Mouse (Mus musculus) liver, adult 2 months (tissue): ENCODE data around the gene Vmp1. TPM values are rescaled to one million over a fixed set of nuclear protein-coding genes. Genes with fewer than 3 reads are reported as not detected.

Source experiments
- DNase-seq: peaks from one replicate; pipeline ENCODE4 v3.0.0-alpha.2; 2011; ENCODE audit warnings: low read depth, low spot score; ENCODE audit errors: extremely low read depth
- H3K27ac ChIP-seq: fragments of 200-500 bp; replicated peaks from 2 replicates; pipeline ENCODE4 v1.5.1; 2012; ENCODE audit warnings: low read depth, mild to moderate bottlenecking, control low read depth, inconsistent platforms, low read length; ENCODE audit not compliant: insufficient read depth
- H3K27me3 ChIP-seq: fragments of 200-500 bp; 2 replicates; pipeline ENCODE4 v1.6.1; 2012; ENCODE audit warnings: mild to moderate bottlenecking, moderate library complexity, low read length, inconsistent platforms; ENCODE audit not compliant: control insufficient read depth, insufficient read depth
- H3K36me3 ChIP-seq: fragments of 200-500 bp; 2 replicates; pipeline ENCODE4 v1.6.1; 2012; ENCODE audit warnings: low read length, inconsistent platforms; ENCODE audit not compliant: control insufficient read depth, insufficient read depth
- H3K4me1 ChIP-seq: fragments of 200-500 bp; 2 replicates; pipeline ENCODE4 v1.6.1; 2011; ENCODE audit warnings: low read length; ENCODE audit not compliant: control insufficient read depth, insufficient read depth
- H3K4me3 ChIP-seq: fragments of 200-500 bp; 2 replicates; pipeline ENCODE4 v1.5.1; 2011; ENCODE audit warnings: low read depth, mild to moderate bottlenecking, control low read depth, low read length, moderate library complexity; ENCODE audit not compliant: insufficient read depth
- H3K79me2 ChIP-seq: fragments of 200-500 bp; 2 replicates; pipeline ENCODE4 v1.6.1; 2012; ENCODE audit warnings: inconsistent platforms, mild to moderate bottlenecking, low read length, moderate library complexity; ENCODE audit not compliant: control insufficient read depth, insufficient read depth
- H3K9ac ChIP-seq: fragments of 200-500 bp; 2 replicates; pipeline ENCODE4 v1.6.1; 2012; ENCODE audit warnings: low read depth, mild to moderate bottlenecking, control low read depth, inconsistent platforms, low read length
- CTCF ChIP-seq: fragments of 200-500 bp; IDR thresholded peaks from 2 replicates; pipeline ENCODE4 v1.5.1; 2011; ENCODE audit warnings: low read depth, low read length, control low read depth
- POLR2A ChIP-seq: fragments of 200-500 bp; IDR thresholded peaks from 2 replicates; pipeline ENCODE4 v1.6.1; 2011; ENCODE audit warnings: low read length, control low read depth; ENCODE audit not compliant: insufficient read depth; ENCODE audit errors: extremely low read depth
- WGBS: fragments of 180-500 bp; shearing (Covaris S2); methylation state at CpG from one replicate; pipeline ENCODE4 v1.1.7; 2018; 5-methylcytosine and 5-hydroxymethylcytosine counted together
- polyA plus RNA-seq: library from polyadenylated mRNA; depleted of rRNA; stranded (reverse); fragments of >200 nt; gene quantifications from 2 replicates; pipeline ENCODE4 v1.2.3, GENCODE M21; 2012
- total RNA-seq: library from RNA; depleted of rRNA; stranded (reverse); fragments of >200 nt; gene quantifications from 2 replicates; pipeline ENCODE4 v1.2.3, GENCODE M21; 2014

Gene Vmp1
- total and polyA plus RNA-seq, 2 experiments = 37.8 to 93.6 TPM

- no peak for DNase-seq
- no peak for TF ChIP-seq POLR2A
- TF ChIP-seq CTCF = no peak
- H3K79me2 ChIP-seq = no peaks in the 10 kb centered on the region
- H3K27me3 ChIP-seq = no peaks in the 10 kb centered on the region
- H3K4me3 ChIP-seq = no peak overlapping the region
- H3K4me1 ChIP-seq = peaks cover 26% of the 10 kb centered on the region
- H3K36me3 ChIP-seq = no peaks in the 10 kb centered on the region
- no peak overlapping the region for H3K9ac ChIP-seq
- WGBS = 92% methylated on average over 7 of the region's 7 CpGs
- peak overlapping the region; percentile 52 for H3K27ac ChIP-seq
Observed at GRCm38 (mm10) chr11:86575632-86576378, 107.8 kb downstream of the Vmp1 start.

GRCm38 (mm10) chr11:86574408-86574807 is 109.2 kb downstream of the Vmp1 start:
- Histone ChIP-seq H3K9ac (no peak overlapping the region), H3K36me3 (no peaks in the 10 kb centered on the region), H3K4me3 (no peak overlapping the region), H3K27ac (peak overlapping the region; percentile 52), H3K4me1 (peaks cover 19% of the 10 kb centered on the region), H3K27me3 (no peaks in the 10 kb centered on the region), H3K79me2 (no peaks in the 10 kb centered on the region)
- peak; percentile 93 for DNase-seq
- 15% methylated on average over 2 of the region's 2 CpGs for WGBS
- no peak for TF ChIP-seq CTCF
- no peak for TF ChIP-seq POLR2A

- no peak overlapping the region for H3K4me3 ChIP-seq
- DNase-seq = peak; percentile 61
- TF ChIP-seq CTCF (no peak), POLR2A (no peak)
- no peaks in the 10 kb centered on the region for H3K36me3 ChIP-seq
- H3K4me1 ChIP-seq = peaks cover 12% of the 10 kb centered on the region
- no peak overlapping the region for H3K9ac ChIP-seq
- no peaks in the 10 kb centered on the region for H3K27me3 ChIP-seq
- no peaks in the 10 kb centered on the region for H3K79me2 ChIP-seq
- peak overlapping the region; percentile 52 for H3K27ac ChIP-seq
- 30% methylated on average over 6 of the region's 6 CpGs for WGBS
Observed at GRCm38 (mm10) chr11:86573646-86574231, 109.9 kb downstream of the Vmp1 start.

- H3K79me2 ChIP-seq = no peaks in the 10 kb centered on the region
- H3K9ac ChIP-seq = no peak overlapping the region
- no peaks in the 10 kb centered on the region for H3K27me3 ChIP-seq
- H3K4me1 ChIP-seq = peaks cover 9% of the 10 kb centered on the region
- no peaks in the 10 kb centered on the region for H3K36me3 ChIP-seq
- no peak overlapping the region; the same call in 1 of the 2 replicates for H3K27ac ChIP-seq
- 78% methylated on average over 2 of the region's 2 CpGs for WGBS
- no peak for DNase-seq
- TF ChIP-seq POLR2A = no peak
- no peak for TF ChIP-seq CTCF
- H3K4me3 ChIP-seq = no peak overlapping the region
Observed at GRCm38 (mm10) chr11:86572623-86573022, 111.0 kb downstream of the Vmp1 start.

GRCm38 (mm10) chr11:86571871-86572270 is 111.8 kb downstream of the Vmp1 start:
- TF ChIP-seq CTCF (no peak), POLR2A (no peak)
- H3K4me1 ChIP-seq = peaks cover 9% of the 10 kb centered on the region
- no peak for DNase-seq
- H3K4me3 ChIP-seq = no peak overlapping the region
- no peak overlapping the region; the same call in 1 of the 2 replicates for H3K27ac ChIP-seq
- no peaks in the 10 kb centered on the region; the same call in 1 of the 2 replicates for H3K36me3 ChIP-seq
- 25% methylated on average over 4 of the region's 4 CpGs for WGBS
- H3K27me3 ChIP-seq = no peaks in the 10 kb centered on the region
- H3K79me2 ChIP-seq = no peaks in the 10 kb centered on the region
- H3K9ac ChIP-seq = no peak overlapping the region; the same call in 1 of the 2 replicates
